8 mouse cellular contexts compared by ENCODE assay signal in the genomic region with DNA sequence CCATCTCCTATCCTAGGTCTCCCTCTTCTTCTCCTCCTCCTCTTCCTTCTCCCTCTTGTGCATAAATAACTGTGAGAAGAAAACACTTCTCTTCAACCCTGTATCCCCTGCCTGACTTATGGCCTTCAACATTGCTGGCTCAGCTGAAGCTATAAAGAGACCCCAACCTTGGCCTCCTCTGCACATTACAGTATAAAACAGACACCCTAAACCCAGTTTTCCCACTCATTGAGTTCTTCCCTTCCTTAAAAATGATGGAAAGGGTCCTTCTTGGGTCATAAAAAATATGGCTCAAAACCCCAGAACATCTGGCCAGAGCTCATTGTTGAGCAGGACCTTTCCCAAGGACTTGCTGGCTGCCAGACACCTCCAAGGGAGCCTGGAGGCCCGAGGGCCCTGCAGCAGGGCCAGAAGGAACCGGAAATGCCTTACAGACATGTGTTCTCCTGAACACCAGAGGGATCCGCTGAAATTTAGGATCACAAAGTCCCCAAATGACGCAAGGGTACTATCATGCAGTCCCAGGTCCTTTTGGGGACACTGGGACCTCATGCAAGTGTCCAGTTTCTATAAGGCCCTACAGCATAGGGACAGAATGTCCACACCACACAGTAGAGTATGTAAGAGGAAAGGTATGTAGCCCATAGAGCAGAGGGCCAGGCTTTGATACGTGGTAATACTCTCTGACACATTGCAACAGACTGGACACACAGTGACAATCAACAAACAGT.
DNase-seq lines count a peak whose midpoint lies in the region; ATAC-seq and TF ChIP-seq lines count a peak whose summit lies in the region.

No protein-coding gene starts in this region.

- no peaks in the 10 kb centered on the region for H3K27me3 ChIP-seq in embryonic facial prominence, embryonic 14.5 days (replicated peaks; ENCODE audit: control insufficient read depth, insufficient read depth, low read length)
- no peaks in the 10 kb centered on the region for H3K27me3 ChIP-seq in forebrain, embryonic 16.5 days (replicated peaks; ENCODE audit: control insufficient read depth, insufficient read depth, low read length)
- H3K27me3 ChIP-seq in limb, embryonic 10.5 days (ENCODE audit: low read depth, poor library complexity, severe bottlenecking), result no peaks in the 10 kb centered on the region

- H3K9ac ChIP-seq in embryonic facial prominence, embryonic 14.5 days (ENCODE audit: low read depth, low read length), result no peak overlapping the region
- no peak overlapping the region for H3K9ac ChIP-seq in forebrain, embryonic 16.5 days (replicated peaks; ENCODE audit: low read depth, low read length)

- H3K4me1 ChIP-seq in embryonic facial prominence, embryonic 14.5 days (ENCODE audit: control insufficient read depth, insufficient read depth, low read length), result peaks cover 10% of the 10 kb centered on the region
- no peaks in the 10 kb centered on the region for H3K4me1 ChIP-seq in forebrain, embryonic 16.5 days (replicated peaks; ENCODE audit: control insufficient read depth, insufficient read depth, low read length)
- H3K4me1 ChIP-seq in limb, embryonic 10.5 days, result peaks cover 21% of the 10 kb centered on the region

- WGBS in embryonic facial prominence, embryonic 14.5 days, result 69% methylated on average over 5 of the region's 5 CpGs
- 81% methylated on average over 5 of the region's 5 CpGs for WGBS in forebrain, embryonic 16.5 days
- WGBS in limb, embryonic 10.5 days, result 80% methylated on average over 5 of the region's 5 CpGs

- no peak overlapping the region for H3K4me3 ChIP-seq in embryonic facial prominence, embryonic 14.5 days (ENCODE audit: low read depth, low read length)
- no peak overlapping the region for H3K4me3 ChIP-seq in forebrain, embryonic 16.5 days (replicated peaks; ENCODE audit: low read length)
- H3K4me3 ChIP-seq in limb, embryonic 10.5 days, result no peak overlapping the region
- no peak overlapping the region for H3K4me3 ChIP-seq in left cerebral cortex, adult 2 months

- H3K4me2 ChIP-seq in embryonic facial prominence, embryonic 14.5 days (ENCODE audit: low read depth, low read length), result no peak overlapping the region
- no peak overlapping the region for H3K4me2 ChIP-seq in forebrain, embryonic 16.5 days (ENCODE audit: low read length)

- DNase-seq in kidney, adult 18-20 months, result peak; percentile 4
- no peak for DNase-seq in kidney, adult 9 months
- no peak for DNase-seq in embryonic facial prominence, embryonic 14.5 days (ENCODE audit: low spot score)
- no peak for DNase-seq in limb, embryonic 10.5 days (ENCODE audit: low spot score)
- DNase-seq in retina, postnatal 1 day, result no peak
- no peak for DNase-seq in left cerebral cortex, adult 2 months (ENCODE audit: extremely low spot score in 1 of 2, low spot score in 2 of 2)
- DNase-seq in urinary bladder, postnatal 14 days (ENCODE audit: low spot score), result no peak

- no peak for TF ChIP-seq CTCF in left cerebral cortex, adult 2 months (IDR thresholded peaks at IDR 0.05)

- no peaks in the 10 kb centered on the region for H3K36me3 ChIP-seq in embryonic facial prominence, embryonic 14.5 days (ENCODE audit: control insufficient read depth, insufficient read depth, low read length)
- no peaks in the 10 kb centered on the region for H3K36me3 ChIP-seq in forebrain, embryonic 16.5 days (ENCODE audit: control insufficient read depth, insufficient read depth)
- no peaks in the 10 kb centered on the region for H3K36me3 ChIP-seq in limb, embryonic 10.5 days

- intact Hi-C loops in left cerebral cortex, adult 2 months (cut with DNase I), result loop anchor here (1.0 to 5.0 kb wide), 6 partner anchors 41 to 1713 kb away; no protein-coding TSS in a partner anchor

- ATAC-seq in embryonic facial prominence, embryonic 14.5 days (ENCODE audit: low read depth), result no peak
- peak; percentile 32; the same call in 1 of the 2 replicates for ATAC-seq in forebrain, embryonic 16.5 days

- no peaks in the 10 kb centered on the region for H3K9me3 ChIP-seq in embryonic facial prominence, embryonic 14.5 days (ENCODE audit: control insufficient read depth, low read length)
- H3K9me3 ChIP-seq in forebrain, embryonic 16.5 days (ENCODE audit: control insufficient read depth, low read length), result no peaks in the 10 kb centered on the region
- H3K9me3 ChIP-seq in limb, embryonic 10.5 days (replicated peaks), result no peaks in the 10 kb centered on the region

- 0 out of 2 replicates have a peak overlapping the region, but pooled peaks have one; percentile 17 for H3K27ac ChIP-seq in embryonic facial prominence, embryonic 14.5 days (replicated peaks; ENCODE audit: low read depth, low read length)
- no peak overlapping the region for H3K27ac ChIP-seq in forebrain, embryonic 16.5 days (ENCODE audit: low read length)
- H3K27ac ChIP-seq in limb, embryonic 10.5 days, result peak overlapping the region; percentile 77
- no peak overlapping the region for H3K27ac ChIP-seq in left cerebral cortex, adult 2 months

Comparison
In these comparisons a context has a peak if more than half of its experiments do, and no peak if none do; other contexts are left out.
1. H3K27ac ChIP-seq: peak in embryonic facial prominence, embryonic 14.5 days (single experiment) and limb, embryonic 10.5 days (single experiment); none in forebrain, embryonic 16.5 days (single experiment) and left cerebral cortex, adult 2 months (single experiment).